Mouse (Mus musculus) liver, adult 2 months (tissue): Measurements from ENCODE around the gene Cabin1. TPM values are rescaled to one million over a fixed set of nuclear protein-coding genes. Genes with fewer than 3 reads are reported as not detected.

Source experiments
- DNase-seq: peaks from one replicate; pipeline ENCODE4 v3.0.0-alpha.2; 2011; ENCODE audit warnings: low read depth, low spot score; ENCODE audit errors: extremely low read depth
- H3K27ac ChIP-seq: fragments of 200-500 bp; replicated peaks from 2 replicates; pipeline ENCODE4 v1.5.1; 2012; ENCODE audit warnings: low read depth, mild to moderate bottlenecking, control low read depth, inconsistent platforms, low read length; ENCODE audit not compliant: insufficient read depth
- H3K27me3 ChIP-seq: fragments of 200-500 bp; 2 replicates; pipeline ENCODE4 v1.6.1; 2012; ENCODE audit warnings: mild to moderate bottlenecking, moderate library complexity, low read length, inconsistent platforms; ENCODE audit not compliant: control insufficient read depth, insufficient read depth
- H3K36me3 ChIP-seq: fragments of 200-500 bp; 2 replicates; pipeline ENCODE4 v1.6.1; 2012; ENCODE audit warnings: low read length, inconsistent platforms; ENCODE audit not compliant: control insufficient read depth, insufficient read depth
- H3K4me1 ChIP-seq: fragments of 200-500 bp; 2 replicates; pipeline ENCODE4 v1.6.1; 2011; ENCODE audit warnings: low read length; ENCODE audit not compliant: control insufficient read depth, insufficient read depth
- H3K4me3 ChIP-seq: fragments of 200-500 bp; 2 replicates; pipeline ENCODE4 v1.5.1; 2011; ENCODE audit warnings: low read depth, mild to moderate bottlenecking, control low read depth, low read length, moderate library complexity; ENCODE audit not compliant: insufficient read depth
- H3K79me2 ChIP-seq: fragments of 200-500 bp; 2 replicates; pipeline ENCODE4 v1.6.1; 2012; ENCODE audit warnings: inconsistent platforms, mild to moderate bottlenecking, low read length, moderate library complexity; ENCODE audit not compliant: control insufficient read depth, insufficient read depth
- H3K9ac ChIP-seq: fragments of 200-500 bp; 2 replicates; pipeline ENCODE4 v1.6.1; 2012; ENCODE audit warnings: low read depth, mild to moderate bottlenecking, control low read depth, inconsistent platforms, low read length
- CTCF ChIP-seq: fragments of 200-500 bp; IDR thresholded peaks from 2 replicates; pipeline ENCODE4 v1.5.1; 2011; ENCODE audit warnings: low read depth, low read length, control low read depth
- POLR2A ChIP-seq: fragments of 200-500 bp; IDR thresholded peaks from 2 replicates; pipeline ENCODE4 v1.6.1; 2011; ENCODE audit warnings: low read length, control low read depth; ENCODE audit not compliant: insufficient read depth; ENCODE audit errors: extremely low read depth
- WGBS: fragments of 180-500 bp; shearing (Covaris S2); methylation state at CpG from one replicate; pipeline ENCODE4 v1.1.7; 2018; 5-methylcytosine and 5-hydroxymethylcytosine counted together
- polyA plus RNA-seq: library from polyadenylated mRNA; depleted of rRNA; stranded (reverse); fragments of >200 nt; gene quantifications from 2 replicates; pipeline ENCODE4 v1.2.3, GENCODE M21; 2012; rRNA removed
- total RNA-seq: library from RNA; depleted of rRNA; stranded (reverse); fragments of >200 nt; gene quantifications from 2 replicates; pipeline ENCODE4 v1.2.3, GENCODE M21; 2014; rRNA removed

The Cabin1 gene
- total and polyA plus RNA-seq, 2 experiments: 7.7 to 7.8 TPM

DNA sequence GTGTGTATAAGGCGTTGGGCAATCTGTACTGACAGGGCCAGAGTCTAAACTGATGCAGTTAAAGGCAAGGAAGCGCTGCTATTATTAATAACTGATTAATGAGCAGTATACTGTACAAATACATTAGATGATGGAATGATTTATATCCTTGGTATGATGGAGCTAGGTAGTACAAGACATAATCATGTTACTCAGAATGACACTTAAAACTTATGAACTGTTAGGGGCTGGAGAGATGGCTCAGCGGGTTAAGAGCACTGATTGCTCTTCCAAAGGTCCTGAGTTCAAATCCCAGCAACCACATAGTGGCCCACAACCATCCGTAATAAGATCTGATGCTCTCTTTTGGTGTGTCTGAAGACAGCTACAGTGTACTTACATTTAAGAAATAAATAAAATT is 156.9 kb downstream of the Cabin1 start:
- WGBS: 95% methylated on average over 4 of the region's 4 CpGs
- Histone ChIP-seq H3K4me1 (no peaks in the 10 kb centered on the region), H3K27me3 (no peaks in the 10 kb centered on the region), H3K4me3 (no peak overlapping the region), H3K27ac (no peak overlapping the region), H3K9ac (no peak overlapping the region), H3K79me2 (no peaks in the 10 kb centered on the region), H3K36me3 (no peaks in the 10 kb centered on the region)
- no peak for TF ChIP-seq CTCF
- TF ChIP-seq POLR2A: no peak
- no peak for DNase-seq

DNA sequence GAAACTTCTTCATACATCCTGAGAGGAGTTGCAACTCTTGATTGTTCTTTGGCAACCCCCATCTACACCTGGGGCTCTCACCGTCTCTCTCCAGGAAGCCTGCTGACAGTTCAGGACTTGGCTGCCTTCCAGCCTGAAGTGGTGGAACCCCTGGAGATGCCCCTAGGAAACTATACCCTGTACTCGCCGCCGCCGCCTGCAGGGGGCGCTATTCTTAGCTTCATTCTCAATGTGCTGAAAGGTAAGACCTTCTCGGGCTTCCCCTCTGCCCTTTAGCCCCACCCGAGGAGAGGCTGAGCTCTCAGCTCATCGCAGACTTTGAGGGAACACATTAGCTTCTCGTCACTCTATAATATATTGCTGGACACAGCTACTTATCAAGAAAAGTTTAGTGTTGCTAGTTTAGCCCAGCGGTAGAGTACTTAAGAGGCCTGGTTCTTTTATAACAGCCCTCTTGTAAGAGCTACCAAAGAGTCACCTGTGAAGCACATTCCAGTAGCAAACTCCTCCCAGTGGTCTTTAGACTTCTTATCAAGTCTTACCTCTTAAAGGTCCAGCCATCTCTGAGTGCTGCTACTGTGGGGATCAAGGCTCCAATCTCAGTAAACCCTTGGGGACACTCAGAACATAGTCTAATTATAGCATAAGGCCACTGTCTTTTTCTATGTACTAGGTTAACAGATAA is 158.8 kb downstream of the Cabin1 start:
- Histone ChIP-seq H3K27me3 (no peaks in the 10 kb centered on the region), H3K36me3 (no peaks in the 10 kb centered on the region), H3K9ac (no peak overlapping the region), H3K27ac (no peak overlapping the region), H3K4me1 (no peaks in the 10 kb centered on the region), H3K4me3 (no peak overlapping the region), H3K79me2 (no peaks in the 10 kb centered on the region)
- 39% methylated on average over 11 of the region's 11 CpGs for WGBS
- TF ChIP-seq CTCF: no peak
- no peak for TF ChIP-seq POLR2A
- no peak for DNase-seq

DNA sequence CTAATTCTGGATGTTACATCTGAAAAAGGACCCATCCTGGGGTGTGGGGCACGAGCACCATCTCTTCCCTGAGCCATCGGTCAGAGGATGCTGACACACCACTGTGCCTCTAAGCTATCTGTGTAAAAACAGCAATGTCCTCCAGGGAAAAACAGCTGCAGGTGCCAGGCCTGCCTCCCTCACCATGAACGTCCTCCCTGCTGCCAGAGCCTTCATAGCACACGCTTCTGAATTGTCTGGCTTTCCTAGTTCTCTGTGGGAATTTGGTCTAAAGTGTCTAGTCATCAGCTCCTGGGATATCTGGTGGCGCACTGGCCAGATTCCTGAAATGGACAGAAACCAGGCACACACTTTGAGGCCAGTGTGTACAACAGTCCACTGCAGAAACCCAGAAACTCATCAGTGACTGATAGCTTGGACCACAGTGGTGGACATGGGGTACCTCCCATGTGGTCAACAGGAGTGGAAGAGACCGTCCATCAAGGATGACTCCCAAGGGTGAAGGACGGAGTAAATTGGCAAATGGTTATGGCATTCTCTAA is 163.9 kb downstream of the Cabin1 start:
- no peaks in the 10 kb centered on the region for H3K4me1 ChIP-seq

More for the DNA sequence above, 163.9 kb downstream of the Cabin1 start:
- Histone ChIP-seq H3K27me3 (no peaks in the 10 kb centered on the region), H3K79me2 (no peaks in the 10 kb centered on the region), H3K9ac (no peak overlapping the region), H3K27ac (no peak overlapping the region), H3K36me3 (no peaks in the 10 kb centered on the region), H3K4me3 (no peak overlapping the region)
- TF ChIP-seq POLR2A (no peak), CTCF (no peak)
- WGBS: 86% methylated on average over 7 of the region's 7 CpGs
- DNase-seq: no peak

Other genes with a start within 250 kb of the Cabin1 start
- 26.6 and 29.1 TPM in 2 replicates for gene Snrpd3, start 246.8 kb downstream of the Cabin1 start, total RNA-seq
- 12.5 and 21.0 TPM in 2 replicates for gene Snrpd3, start 246.8 kb downstream of the Cabin1 start, polyA plus RNA-seq
- 115 and 138 TPM in 2 replicates for gene Gucd1, start 246.4 kb downstream of the Cabin1 start, total RNA-seq
- gene Gucd1, start 246.4 kb downstream of the Cabin1 start, polyA plus RNA-seq: 162 and 166 TPM in 2 replicates
- gene Lrrc75b, start 204.0 kb downstream of the Cabin1 start, total RNA-seq: under 0.01 TPM in 1 of 2 replicates, not detected in the other
- 0.02 TPM in 1 of 2 replicates, not detected in the other for gene Lrrc75b, start 204.0 kb downstream of the Cabin1 start, polyA plus RNA-seq
- 0.54 and 0.92 TPM in 2 replicates for gene Ggt1, start 202.7 kb downstream of the Cabin1 start, total RNA-seq
- gene Ggt1, start 202.7 kb downstream of the Cabin1 start, polyA plus RNA-seq: 0.20 and 0.68 TPM in 2 replicates
- 1.2 and 2.0 TPM in 2 replicates for gene Ggt5, start 175.0 kb downstream of the Cabin1 start, total RNA-seq
- gene Ggt5, start 175.0 kb downstream of the Cabin1 start, polyA plus RNA-seq: 7.0 and 10.6 TPM in 2 replicates
- 1.0 and 1.1 TPM in 2 replicates for gene Susd2, start 120.3 kb downstream of the Cabin1 start, total RNA-seq
- gene Susd2, start 120.3 kb downstream of the Cabin1 start, polyA plus RNA-seq: 2.0 and 2.8 TPM in 2 replicates
- gene Ddt, start 9.1 kb upstream of the Cabin1 start, total RNA-seq: 347 and 388 TPM in 2 replicates
- gene Ddt, start 9.1 kb upstream of the Cabin1 start, polyA plus RNA-seq: 898 and 914 TPM in 2 replicates
- gene Gm20441, start 16.6 kb upstream of the Cabin1 start, total RNA-seq: not detected in 2 replicates
- gene Gm20441, start 16.6 kb upstream of the Cabin1 start, polyA plus RNA-seq: 0.37 and 0.80 TPM in 2 replicates
- 126 and 181 TPM in 2 replicates for gene Gstt3, start 17.1 kb upstream of the Cabin1 start, total RNA-seq
- gene Gstt3, start 17.1 kb upstream of the Cabin1 start, polyA plus RNA-seq: 198 and 213 TPM in 2 replicates
- gene Gstt1, start 34.2 kb upstream of the Cabin1 start, total RNA-seq: 458 and 622 TPM in 2 replicates
- 1,012 and 1,223 TPM in 2 replicates for gene Gstt1, start 34.2 kb upstream of the Cabin1 start, polyA plus RNA-seq
- gene Gstt4, start 58.2 kb upstream of the Cabin1 start, total RNA-seq: 0.09 TPM in 1 of 2 replicates, not detected in the other
- gene Gstt4, start 58.2 kb upstream of the Cabin1 start, polyA plus RNA-seq: not detected in 2 replicates
- gene Gstt2, start 73.1 kb upstream of the Cabin1 start, total RNA-seq: 253 and 308 TPM in 2 replicates
- 357 and 830 TPM in 2 replicates for gene Gstt2, start 73.1 kb upstream of the Cabin1 start, polyA plus RNA-seq
- gene Mif, start 95.9 kb upstream of the Cabin1 start, total RNA-seq: 211 and 380 TPM in 2 replicates
- gene Mif, start 95.9 kb upstream of the Cabin1 start, polyA plus RNA-seq: 1,030 and 1,462 TPM in 2 replicates
- 2.1 and 6.4 TPM in 2 replicates for gene Derl3, start 129.1 kb upstream of the Cabin1 start, total RNA-seq
- 6.4 and 15.0 TPM in 2 replicates for gene Derl3, start 129.1 kb upstream of the Cabin1 start, polyA plus RNA-seq
- 10.9 and 13.6 TPM in 2 replicates for gene Smarcb1, start 157.3 kb upstream of the Cabin1 start, total RNA-seq
- gene Smarcb1, start 157.3 kb upstream of the Cabin1 start, polyA plus RNA-seq: 15.9 and 18.1 TPM in 2 replicates
- gene Chchd10, start 168.8 kb upstream of the Cabin1 start, total RNA-seq: 657 and 788 TPM in 2 replicates
- gene Chchd10, start 168.8 kb upstream of the Cabin1 start, polyA plus RNA-seq: 1,775 and 1,843 TPM in 2 replicates
- gene Mmp11, start 172.2 kb upstream of the Cabin1 start, total RNA-seq: 0.18 and 1.5 TPM in 2 replicates
- gene Mmp11, start 172.2 kb upstream of the Cabin1 start, polyA plus RNA-seq: 1.4 and 1.6 TPM in 2 replicates
- gene Gm867, start 176.3 kb upstream of the Cabin1 start, total RNA-seq: 0.09 TPM in 1 of 2 replicates, not detected in the other
- 0.11 TPM in 1 of 2 replicates, not detected in the other for gene Gm867, start 176.3 kb upstream of the Cabin1 start, polyA plus RNA-seq
- 0.55 and 1.3 TPM in 2 replicates for gene Vpreb3, start 178.7 kb upstream of the Cabin1 start, total RNA-seq
- 0.73 and 2.0 TPM in 2 replicates for gene Vpreb3, start 178.7 kb upstream of the Cabin1 start, polyA plus RNA-seq
- gene Gm5134, start 190.2 kb upstream of the Cabin1 start, total RNA-seq: 0.07 TPM in 1 of 2 replicates, not detected in the other
- gene Gm5134, start 190.2 kb upstream of the Cabin1 start, polyA plus RNA-seq: not detected in 2 replicates